Mouse (Mus musculus): ENCODE results near the gene Hgfac. TPM values are rescaled to one million over a fixed set of nuclear protein-coding genes. Genes with fewer than 3 reads are reported as not detected.

The Hgfac gene
- polyA plus RNA-seq, 1 experiment from 2014 or later, result 1.6 TPM

DNA sequence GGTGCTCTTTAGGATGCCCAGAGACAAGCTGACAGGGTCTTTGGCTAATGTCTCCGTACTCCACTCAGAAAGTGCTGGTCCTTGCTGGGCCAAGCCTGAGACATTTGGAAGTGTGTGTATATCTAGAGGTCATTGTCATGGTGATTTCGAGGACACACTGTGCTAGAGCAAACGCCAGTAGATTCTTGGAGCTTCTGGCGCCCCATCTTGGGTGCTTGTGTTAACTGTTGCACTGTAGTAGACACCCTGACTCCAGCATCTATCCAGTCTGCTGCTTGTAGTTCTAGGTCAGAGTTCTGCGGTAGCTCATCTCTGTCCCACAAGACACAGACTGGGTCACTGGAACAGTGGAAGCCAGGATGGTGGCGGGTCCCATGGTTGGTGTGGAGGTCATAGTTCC, 30.5 kb downstream of the Hgfac start:
- Histone ChIP-seq H3K4me3 (ENCODE audit: low read depth, low read length) (no peak overlapping the region), H3K9me3 (ENCODE audit: control insufficient read depth, low read length) (no peaks in the 10 kb centered on the region), H3K4me2 (replicated peaks; ENCODE audit: low read depth) (no peak overlapping the region), H3K36me3 (ENCODE audit: control insufficient read depth, insufficient read depth, low read length) (no peaks in the 10 kb centered on the region), H3K27ac (replicated peaks) (no peak overlapping the region), H3K9ac (ENCODE audit: low read length) (no peak overlapping the region), H3K4me1 (replicated peaks; ENCODE audit: control insufficient read depth, insufficient read depth) (no peaks in the 10 kb centered on the region), H3K27me3 (ENCODE audit: control insufficient read depth, insufficient read depth, low read length) (no peaks in the 10 kb centered on the region)
- 89% methylated on average over 6 of the region's 6 CpGs for WGBS
- TF ChIP-seq CTCF (IDR thresholded peaks at IDR 0.05; ENCODE audit: low read depth) (no peak), EP300 (optimal IDR thresholded peaks at IDR 0.05) (no peak)
- ATAC-seq (ENCODE audit: low FRiP score, low TSS enrichment) (no peak), DNase-seq (ENCODE audit: low spot score) (no peak)

DNA sequence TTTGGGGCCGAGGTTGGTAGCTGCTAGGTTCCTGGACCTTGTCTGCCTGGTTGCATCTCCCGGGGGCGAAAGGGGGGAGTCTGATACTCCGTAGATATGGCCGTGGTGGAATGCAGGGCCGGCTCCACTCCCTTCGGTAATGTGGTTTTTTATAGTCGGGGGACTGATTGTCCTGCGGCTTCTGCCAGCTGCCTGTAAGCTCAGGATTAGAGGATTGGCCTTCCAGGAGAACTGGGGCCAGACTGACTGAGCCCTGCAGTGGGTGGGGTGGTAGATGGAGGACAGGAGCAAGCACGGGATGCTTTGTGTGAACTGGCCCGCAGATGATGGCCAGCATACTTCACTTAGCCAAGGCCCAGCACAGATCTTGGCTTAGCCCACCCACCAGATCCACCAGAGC, 31.9 kb downstream of the Hgfac start:
- no peaks in the 10 kb centered on the region for H3K4me1 ChIP-seq (replicated peaks; ENCODE audit: control insufficient read depth, insufficient read depth)
- H3K4me3 ChIP-seq (ENCODE audit: low read depth, low read length), result no peak overlapping the region
- no peaks in the 10 kb centered on the region for H3K27me3 ChIP-seq (ENCODE audit: control insufficient read depth, insufficient read depth, low read length)
- H3K9me3 ChIP-seq (ENCODE audit: control insufficient read depth, low read length), result no peaks in the 10 kb centered on the region
- no peak overlapping the region for H3K27ac ChIP-seq (replicated peaks)
- TF ChIP-seq CTCF (IDR thresholded peaks at IDR 0.05; ENCODE audit: low read depth) (no peak), EP300 (optimal IDR thresholded peaks at IDR 0.05) (no peak)
- H3K9ac ChIP-seq (ENCODE audit: low read length), result no peak overlapping the region
- 86% methylated on average over 11 of the region's 11 CpGs for WGBS
- ATAC-seq (ENCODE audit: low FRiP score, low TSS enrichment) (no peak), DNase-seq (ENCODE audit: low spot score) (no peak)
- no peaks in the 10 kb centered on the region for H3K36me3 ChIP-seq (ENCODE audit: control insufficient read depth, insufficient read depth, low read length)
- H3K4me2 ChIP-seq (replicated peaks; ENCODE audit: low read depth), result no peak overlapping the region

DNA sequence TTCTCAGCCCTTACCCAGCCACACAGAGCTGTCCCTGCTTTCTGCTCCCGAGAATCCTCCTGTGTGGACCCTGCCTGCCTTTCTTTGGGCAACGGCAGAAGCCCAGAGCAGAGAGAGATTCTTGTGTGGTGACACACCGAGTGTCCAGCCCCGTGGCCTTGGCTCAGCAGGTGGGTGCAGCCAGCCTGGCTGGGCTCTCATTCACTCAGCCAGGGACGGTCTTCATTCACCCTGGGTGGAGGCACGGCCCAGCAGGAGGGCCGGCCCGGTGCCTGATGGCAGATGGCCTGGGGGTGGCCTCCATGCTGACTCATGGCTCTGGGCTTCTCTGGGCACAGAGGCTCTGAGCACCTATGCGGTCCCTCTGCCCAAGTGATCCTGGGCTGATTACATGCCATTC, 32.7 kb downstream of the Hgfac start:
- H3K27ac ChIP-seq (replicated peaks), result no peak overlapping the region
- no peaks in the 10 kb centered on the region for H3K4me1 ChIP-seq (replicated peaks; ENCODE audit: control insufficient read depth, insufficient read depth)
- H3K27me3 ChIP-seq (ENCODE audit: control insufficient read depth, insufficient read depth, low read length), result no peaks in the 10 kb centered on the region
- no peak overlapping the region for H3K4me3 ChIP-seq (ENCODE audit: low read depth, low read length)
- H3K9me3 ChIP-seq (ENCODE audit: control insufficient read depth, low read length), result no peaks in the 10 kb centered on the region
- no peak overlapping the region for H3K9ac ChIP-seq (ENCODE audit: low read length)
- no peak overlapping the region for H3K4me2 ChIP-seq (replicated peaks; ENCODE audit: low read depth)
- DNase-seq (ENCODE audit: low spot score) (no peak), ATAC-seq (ENCODE audit: low FRiP score, low TSS enrichment) (no peak)
- WGBS, result 67% methylated on average over 9 of the region's 9 CpGs
- no peaks in the 10 kb centered on the region for H3K36me3 ChIP-seq (ENCODE audit: control insufficient read depth, insufficient read depth, low read length)
- TF ChIP-seq EP300 (optimal IDR thresholded peaks at IDR 0.05) (no peak), CTCF (IDR thresholded peaks at IDR 0.05; ENCODE audit: low read depth) (no peak)

GRCm38 (mm10) chr5:35076369-35076768, 35.1 kb downstream of the Hgfac start:
- H3K9me3 ChIP-seq (ENCODE audit: control insufficient read depth, low read length), result no peaks in the 10 kb centered on the region
- 81% methylated on average over 1 of the region's 1 CpGs for WGBS
- DNase-seq (ENCODE audit: low spot score), result no peak
- no peak for ATAC-seq (ENCODE audit: low FRiP score, low TSS enrichment)
- no peak for TF ChIP-seq EP300 (optimal IDR thresholded peaks at IDR 0.05)
- TF ChIP-seq CTCF (IDR thresholded peaks at IDR 0.05; ENCODE audit: low read depth), result no peak
- H3K4me1 ChIP-seq (replicated peaks; ENCODE audit: control insufficient read depth, insufficient read depth), result no peaks in the 10 kb centered on the region
- no peaks in the 10 kb centered on the region for H3K27me3 ChIP-seq (ENCODE audit: control insufficient read depth, insufficient read depth, low read length)
- H3K27ac ChIP-seq (replicated peaks), result no peak overlapping the region
- H3K4me3 ChIP-seq (ENCODE audit: low read depth, low read length), result no peak overlapping the region
- H3K36me3 ChIP-seq (ENCODE audit: control insufficient read depth, insufficient read depth, low read length), result no peaks in the 10 kb centered on the region
- no peak overlapping the region for H3K9ac ChIP-seq (ENCODE audit: low read length)
- no peak overlapping the region for H3K4me2 ChIP-seq (replicated peaks; ENCODE audit: low read depth)

DNA sequence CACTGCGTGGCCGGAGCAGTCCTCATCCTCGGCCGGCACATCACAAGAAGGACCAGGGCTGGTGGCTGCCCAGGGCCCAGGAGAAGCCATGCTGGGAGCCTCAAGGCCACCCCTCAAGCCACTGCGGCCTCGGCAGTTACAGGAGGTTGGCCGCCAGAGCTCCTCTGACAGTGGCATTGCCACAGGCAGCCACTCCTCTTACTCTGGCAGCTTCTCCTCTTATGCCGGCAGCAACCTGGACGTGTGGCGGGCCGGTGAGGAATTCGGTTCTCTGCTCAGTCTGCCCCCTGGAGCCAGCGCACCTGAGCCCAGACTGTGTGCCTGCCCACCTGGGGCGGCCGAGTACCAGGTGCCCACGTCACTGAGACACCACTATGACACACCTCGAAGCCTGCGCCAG, 37.8 kb downstream of the Hgfac start:
- H3K4me1 ChIP-seq (replicated peaks; ENCODE audit: control insufficient read depth, insufficient read depth), result no peaks in the 10 kb centered on the region

GRCm38 (mm10) chr5:35084913-35085312, 43.6 kb downstream of the Hgfac start:
- 66% methylated on average over 3 of the region's 3 CpGs for WGBS
- Histone ChIP-seq H3K4me3 (ENCODE audit: low read depth, low read length) (no peak overlapping the region), H3K9me3 (ENCODE audit: control insufficient read depth, low read length) (no peaks in the 10 kb centered on the region), H3K4me1 (replicated peaks; ENCODE audit: control insufficient read depth, insufficient read depth) (no peaks in the 10 kb centered on the region), H3K27me3 (ENCODE audit: control insufficient read depth, insufficient read depth, low read length) (no peaks in the 10 kb centered on the region), H3K9ac (ENCODE audit: low read length) (no peak overlapping the region), H3K27ac (replicated peaks) (no peak overlapping the region), H3K36me3 (ENCODE audit: control insufficient read depth, insufficient read depth, low read length) (no peaks in the 10 kb centered on the region), H3K4me2 (replicated peaks; ENCODE audit: low read depth) (no peak overlapping the region)
- TF ChIP-seq EP300 (optimal IDR thresholded peaks at IDR 0.05) (no peak), CTCF (IDR thresholded peaks at IDR 0.05; ENCODE audit: low read depth) (no peak)
- DNase-seq (ENCODE audit: low spot score) (no peak), ATAC-seq (ENCODE audit: low FRiP score, low TSS enrichment) (no peak)

More for the DNA sequence above, 37.8 kb downstream of the Hgfac start:
- TF ChIP-seq EP300 (optimal IDR thresholded peaks at IDR 0.05) (no peak), CTCF (IDR thresholded peaks at IDR 0.05; ENCODE audit: low read depth) (no peak)
- Histone ChIP-seq H3K4me2 (replicated peaks; ENCODE audit: low read depth) (no peak overlapping the region), H3K9me3 (ENCODE audit: control insufficient read depth, low read length) (no peaks in the 10 kb centered on the region), H3K9ac (ENCODE audit: low read length) (no peak overlapping the region), H3K27ac (replicated peaks) (no peak overlapping the region), H3K36me3 (ENCODE audit: control insufficient read depth, insufficient read depth, low read length) (no peaks in the 10 kb centered on the region), H3K4me3 (ENCODE audit: low read depth, low read length) (no peak overlapping the region), H3K27me3 (ENCODE audit: control insufficient read depth, insufficient read depth, low read length) (no peaks in the 10 kb centered on the region)
- no peak for ATAC-seq (ENCODE audit: low FRiP score, low TSS enrichment)
- 51% methylated on average over 17 of the region's 18 CpGs for WGBS
- no peak for DNase-seq (ENCODE audit: low spot score)
